Mouse (Mus musculus) limb, embryonic 15.5 days (tissue): ENCODE data around the gene Olfr116. TPM values are rescaled to one million over a fixed set of nuclear protein-coding genes. Genes with fewer than 3 reads are reported as not detected.

Experiments used
- ATAC-seq: fragments of 200-750 bp; cut with Nextera tagmentation; 2 replicates; pipeline ENCODE4 v1.8.0; 2017; ENCODE audit warnings: low read depth, moderate TSS enrichment; ENCODE audit not compliant: insufficient number of reproducible peaks, low FRiP score, low TSS enrichment
- H3K27ac ChIP-seq: fragments of 300-500 bp; sonication (generic); 2 replicates; pipeline ENCODE4 v1.5.1; 2015; ENCODE audit warnings: moderate library complexity, mild to moderate bottlenecking, inconsistent platforms
- H3K27me3 ChIP-seq: fragments of 300-500 bp; sonication (generic); 2 replicates; pipeline ENCODE4 v1.6.1; 2015; ENCODE audit warnings: inconsistent platforms
- H3K36me3 ChIP-seq: fragments of 300-500 bp; sonication (generic); 2 replicates; pipeline ENCODE4 v1.6.1; 2015; ENCODE audit warnings: inconsistent platforms
- H3K4me1 ChIP-seq: fragments of 300-500 bp; sonication (generic); 2 replicates; pipeline ENCODE4 v1.6.1; 2015; ENCODE audit warnings: inconsistent platforms
- H3K4me2 ChIP-seq: fragments of 300-500 bp; sonication (generic); 2 replicates; pipeline ENCODE4 v1.6.1; 2015; ENCODE audit warnings: mild to moderate bottlenecking, inconsistent platforms
- H3K4me3 ChIP-seq: fragments of 300-500 bp; sonication (generic); 2 replicates; pipeline ENCODE4 v1.5.1; 2015; ENCODE audit warnings: mild to moderate bottlenecking, inconsistent platforms
- H3K9ac ChIP-seq: fragments of 300-500 bp; sonication (generic); 2 replicates; pipeline ENCODE4 v1.6.1; 2015; ENCODE audit warnings: inconsistent platforms
- H3K9me3 ChIP-seq: fragments of 300-500 bp; sonication (generic); 2 replicates; pipeline ENCODE4 v1.6.1; 2016; ENCODE audit warnings: inconsistent platforms
- WGBS: fragments of 180-500 bp; shearing (Covaris S2); methylation state at CpG from one replicate; pipeline ENCODE4 v1.1.7; 2015; 5-methylcytosine and 5-hydroxymethylcytosine counted together
- polyA plus RNA-seq: library from polyadenylated mRNA; unstranded; fragments of >200 nt; fragmentation: Nextera tagmentation; extraction: Ambion mirVana; gene quantifications from 2 replicates; pipeline ENCODE4 v1.2.1, GENCODE M21; 2015

Gene Olfr116
- not detected in 2 replicates for polyA plus RNA-seq

- no peak within 1 kb of the TSS for H3K27ac ChIP-seq
- H3K4me1 ChIP-seq: no peaks in the 10 kb centered on the region
- WGBS: 76% methylated on average over 2 of the region's 2 CpGs
- no peak for ATAC-seq
- H3K4me2 ChIP-seq: no peak within 1 kb of the TSS
- no peak within 1 kb of the TSS for H3K4me3 ChIP-seq
- no peaks in the 10 kb centered on the region for H3K9me3 ChIP-seq
- H3K36me3 ChIP-seq: no peaks in the 10 kb centered on the region
- H3K9ac ChIP-seq: no peak within 1 kb of the TSS
- no peaks in the 10 kb centered on the region for H3K27me3 ChIP-seq
These were observed at the start of gene Olfr116, which contains the start of gene Olfr115 for GRCm38 (mm10) chr17:37627009-37627408. TSS of gene Olfr116 (minus strand) at chr17:37627199. TSS of gene Olfr115 (minus strand) at chr17:37627109.

- Histone ChIP-seq H3K9me3 (no peaks in the 10 kb centered on the region), H3K36me3 (no peaks in the 10 kb centered on the region), H3K27ac (no peak within 1 kb of the TSS), H3K27me3 (no peaks in the 10 kb centered on the region), H3K4me3 (no peak within 1 kb of the TSS), H3K9ac (no peak within 1 kb of the TSS), H3K4me1 (no peaks in the 10 kb centered on the region), H3K4me2 (no peak within 1 kb of the TSS)
- 73% methylated on average over 2 of the region's 2 CpGs for WGBS
- ATAC-seq: no peak
These were observed 39.7 kb upstream of the Olfr116 start, which contains the start of gene Olfr118 for GRCm38 (mm10) chr17:37666688-37667087. TSS of gene Olfr118 (plus strand) at chr17:37666988.

- Histone ChIP-seq H3K27me3 (no peaks in the 10 kb centered on the region), H3K36me3 (no peaks in the 10 kb centered on the region), H3K9ac (no peak within 1 kb of the TSS), H3K9me3 (no peaks in the 10 kb centered on the region), H3K4me1 (no peaks in the 10 kb centered on the region), H3K4me3 (no peak within 1 kb of the TSS), H3K4me2 (no peak within 1 kb of the TSS), H3K27ac (no peak within 1 kb of the TSS)
- 60% methylated on average over 1 of the region's 1 CpGs for WGBS
- ATAC-seq: no peak
These were observed 36.7 kb upstream of the Olfr116 start, which contains the start of gene Olfr117 for GRCm38 (mm10) chr17:37663682-37664081. TSS of gene Olfr117 (minus strand) at chr17:37663782.

GRCm38 (mm10) chr17:37592643-37593042 is 34.4 kb downstream of the Olfr116 start, which contains the start of gene Olfr114:
TSS of gene Olfr114 (minus strand) at chr17:37592743.
- no peak within 1 kb of the TSS for H3K9ac ChIP-seq
- no peak within 1 kb of the TSS for H3K27ac ChIP-seq
- no peaks in the 10 kb centered on the region for H3K27me3 ChIP-seq
- ATAC-seq: no peak
- H3K4me1 ChIP-seq: no peaks in the 10 kb centered on the region
- H3K36me3 ChIP-seq: no peaks in the 10 kb centered on the region
- H3K9me3 ChIP-seq: no peaks in the 10 kb centered on the region
- no peak within 1 kb of the TSS for H3K4me2 ChIP-seq
- no peak within 1 kb of the TSS for H3K4me3 ChIP-seq

GRCm38 (mm10) chr17:37577563-37577962 is 49.4 kb downstream of the Olfr116 start, which contains the start of gene Olfr113:
TSS of gene Olfr113 (minus strand) at chr17:37577663.
- H3K9me3 ChIP-seq: no peaks in the 10 kb centered on the region
- ATAC-seq: no peak
- no peak within 1 kb of the TSS for H3K9ac ChIP-seq
- H3K36me3 ChIP-seq: no peaks in the 10 kb centered on the region
- H3K4me3 ChIP-seq: no peak within 1 kb of the TSS
- no peaks in the 10 kb centered on the region for H3K27me3 ChIP-seq
- no peaks in the 10 kb centered on the region for H3K4me1 ChIP-seq
- no peak within 1 kb of the TSS for H3K27ac ChIP-seq
- H3K4me2 ChIP-seq: no peak within 1 kb of the TSS

Other genes starting within 250 kb of the Olfr116 start
- not detected in 2 replicates for gene Olfr105-ps, start 248.2 kb downstream of the Olfr116 start, polyA plus RNA-seq
- not detected in 2 replicates for gene Olfr106-ps, start 236.8 kb downstream of the Olfr116 start, polyA plus RNA-seq
- gene Olfr107, start 228.0 kb downstream of the Olfr116 start, polyA plus RNA-seq: not detected in 2 replicates
- not detected in 2 replicates for gene Olfr108, start 181.7 kb downstream of the Olfr116 start, polyA plus RNA-seq
- gene Olfr109, start 168.3 kb downstream of the Olfr116 start, polyA plus RNA-seq: not detected in 2 replicates
- not detected in 2 replicates for gene H2-M2, start 143.6 kb downstream of the Olfr116 start, polyA plus RNA-seq
- not detected in 2 replicates for gene Olfr110, start 134.7 kb downstream of the Olfr116 start, polyA plus RNA-seq
- gene Olfr111, start 119.2 kb downstream of the Olfr116 start, polyA plus RNA-seq: not detected in 2 replicates
- not detected in 2 replicates for gene Olfr112, start 57.7 kb downstream of the Olfr116 start, polyA plus RNA-seq
- not detected in 2 replicates for gene Olfr113, start 49.5 kb downstream of the Olfr116 start, polyA plus RNA-seq
- not detected in 2 replicates for gene Olfr114, start 34.5 kb downstream of the Olfr116 start, polyA plus RNA-seq
- not detected in 2 replicates for gene Olfr115, start 90 bp downstream of the Olfr116 start, polyA plus RNA-seq
- gene Olfr117, start 36.6 kb upstream of the Olfr116 start, polyA plus RNA-seq: not detected in 2 replicates
- not detected in 2 replicates for gene Olfr118, start 39.8 kb upstream of the Olfr116 start, polyA plus RNA-seq
- not detected in 2 replicates for gene Olfr119, start 69.4 kb upstream of the Olfr116 start, polyA plus RNA-seq
- gene Olfr120, start 94.6 kb upstream of the Olfr116 start, polyA plus RNA-seq: not detected in 2 replicates
- not detected in 2 replicates for gene Olfr121, start 121.7 kb upstream of the Olfr116 start, polyA plus RNA-seq
- not detected in 2 replicates for gene Olfr122, start 141.4 kb upstream of the Olfr116 start, polyA plus RNA-seq
- gene Olfr123, start 166.3 kb upstream of the Olfr116 start, polyA plus RNA-seq: not detected in 2 replicates
- not detected in 2 replicates for gene Olfr124, start 172.7 kb upstream of the Olfr116 start, polyA plus RNA-seq
- gene Olfr125, start 205.8 kb upstream of the Olfr116 start, polyA plus RNA-seq: not detected in 2 replicates
- gene Olfr126, start 220.3 kb upstream of the Olfr116 start, polyA plus RNA-seq: not detected in 2 replicates